Mouse (Mus musculus): ENCODE data around the gene Gm3424. TPM values are rescaled to one million over a fixed set of nuclear protein-coding genes. Genes with fewer than 3 reads are reported as not detected.

Gene Gm3424
- not detected for polyA plus RNA-seq (2014; fragmentation: Illumina TruSeq; extraction: RNeasy Lipid Tissue Mini Kit (QIAGEN cat#74804); ENCODE audit: low read depth, low replicate concordance)

DNA sequence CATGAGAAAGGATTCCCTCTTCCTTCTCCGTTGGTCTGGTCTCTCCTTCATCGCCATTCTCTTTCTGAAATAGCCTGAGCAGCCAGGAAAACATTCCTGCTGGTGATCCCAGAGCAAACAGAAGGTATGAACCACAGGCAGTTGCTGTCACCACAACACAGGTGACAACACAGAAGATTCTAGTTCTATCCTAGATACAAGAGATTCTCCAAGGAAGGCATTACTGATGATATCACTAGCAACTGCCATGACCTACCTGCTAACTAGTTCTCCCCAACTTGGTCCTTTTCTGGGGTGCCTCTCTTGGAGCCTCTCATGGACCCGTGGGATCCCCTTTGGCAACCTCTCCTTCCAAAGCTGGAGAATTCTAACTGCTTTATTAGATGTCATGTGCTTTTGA, at the start of gene Gm3424:
Gene Gm3424, minus strand, starts transcription at position 101 of the 400 bp plus-strand sequence.

GRCm38 (mm10) chr14:5807882-5808281, 22.2 kb downstream of the Gm3424 start, which contains the start of gene Gm3383:
TSS of gene Gm3383 (minus strand) at chr14:5807982.

Other genes with a start within 250 kb of the Gm3424 start
- not detected for gene Gm8265, start 197.3 kb downstream of the Gm3424 start, polyA plus RNA-seq (2014; fragmentation: Illumina TruSeq; extraction: RNeasy Lipid Tissue Mini Kit (QIAGEN cat#74804); ENCODE audit: low read depth, low replicate concordance)
- not detected for gene Gm9603, start 142.9 kb downstream of the Gm3424 start, polyA plus RNA-seq (2014; fragmentation: Illumina TruSeq; extraction: RNeasy Lipid Tissue Mini Kit (QIAGEN cat#74804); ENCODE audit: low read depth, low replicate concordance)
- gene Gm3373, start 88.8 kb downstream of the Gm3424 start, polyA plus RNA-seq (2014; fragmentation: Illumina TruSeq; extraction: RNeasy Lipid Tissue Mini Kit (QIAGEN cat#74804); ENCODE audit: low read depth, low replicate concordance) = not detected
- gene Gm3383, start 22.3 kb downstream of the Gm3424 start, polyA plus RNA-seq (2014; fragmentation: Illumina TruSeq; extraction: RNeasy Lipid Tissue Mini Kit (QIAGEN cat#74804); ENCODE audit: low read depth, low replicate concordance) = not detected
- not detected for gene Gm8237, start 50.1 kb upstream of the Gm3424 start, polyA plus RNA-seq (2014; fragmentation: Illumina TruSeq; extraction: RNeasy Lipid Tissue Mini Kit (QIAGEN cat#74804); ENCODE audit: low read depth, low replicate concordance)
- 0.76 TPM for gene Gm3248, start 131.4 kb upstream of the Gm3424 start, polyA plus RNA-seq (2014; fragmentation: Illumina TruSeq; extraction: RNeasy Lipid Tissue Mini Kit (QIAGEN cat#74804); ENCODE audit: low read depth, low replicate concordance)
- not detected for gene Gm3453, start 148.8 kb upstream of the Gm3424 start, polyA plus RNA-seq (2014; fragmentation: Illumina TruSeq; extraction: RNeasy Lipid Tissue Mini Kit (QIAGEN cat#74804); ENCODE audit: low read depth, low replicate concordance)
- not detected for gene Gm6337, start 227.9 kb upstream of the Gm3424 start, polyA plus RNA-seq (2014; fragmentation: Illumina TruSeq; extraction: RNeasy Lipid Tissue Mini Kit (QIAGEN cat#74804); ENCODE audit: low read depth, low replicate concordance)

Measured in adrenal gland, adult 10 weeks (tissue).